Mouse (Mus musculus): ENCODE results near the gene Zbtb4. TPM values are rescaled to one million over a fixed set of nuclear protein-coding genes. Genes with fewer than 3 reads are reported as not detected.

Gene Zbtb4
- total and polyA plus RNA-seq, 2 experiments from 2014 or later, result 2.9 to 21.2 TPM

DNA sequence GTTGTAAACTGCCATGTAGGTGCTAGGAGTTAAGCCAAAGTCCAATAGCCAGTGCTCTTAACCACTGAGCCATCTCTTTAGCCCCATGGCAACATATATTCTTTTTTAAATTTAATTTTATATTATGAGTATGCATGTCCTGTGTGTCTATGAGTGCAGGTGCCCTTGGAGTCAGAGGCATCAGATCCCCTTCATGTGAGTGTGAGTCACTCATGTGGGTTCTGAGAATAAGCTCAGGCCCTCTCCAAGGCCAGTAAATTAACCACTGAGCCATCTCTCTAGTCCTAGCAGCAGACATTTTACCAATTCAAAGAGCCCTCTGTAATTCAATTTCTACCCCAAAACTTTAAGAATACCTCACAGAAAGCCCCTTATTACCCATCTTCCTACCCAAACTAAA, 13.0 kb upstream of the Zbtb4 start:
- ATAC-seq (ENCODE audit: insufficient read depth, low read depth) (no peak), DNase-seq (ENCODE audit: low spot score) (no peak)
- no peak overlapping the region for H3K4me2 ChIP-seq (ENCODE audit: low read depth, low read length)
- peaks cover 31% of the 10 kb centered on the region for H3K4me1 ChIP-seq (ENCODE audit: control insufficient read depth, insufficient read depth)
- no peak overlapping the region for H3K9ac ChIP-seq (replicated peaks; ENCODE audit: low read depth, low read length)
- no peaks in the 10 kb centered on the region for H3K27me3 ChIP-seq (ENCODE audit: control insufficient read depth, insufficient read depth, low read length)
- H3K9me3 ChIP-seq (replicated peaks; ENCODE audit: control insufficient read depth, low read length), result no peaks in the 10 kb centered on the region
- 0 out of 2 replicates have a peak, but pooled peaks cover 7% of the 10 kb centered on the region for H3K36me3 ChIP-seq (replicated peaks; ENCODE audit: control insufficient read depth, insufficient read depth, low read length)
- 0 out of 2 replicates have a peak overlapping the region, but pooled peaks have one; percentile 9 for H3K27ac ChIP-seq (ENCODE audit: low read depth)
- H3K4me3 ChIP-seq (ENCODE audit: low read depth, low read length), result no peak overlapping the region
- no peak for TF ChIP-seq EP300 (IDR thresholded peaks at IDR 0.05; ENCODE audit: low read depth)
- no peak for TF ChIP-seq CTCF (IDR thresholded peaks at IDR 0.05; ENCODE audit: low read depth)

DNA sequence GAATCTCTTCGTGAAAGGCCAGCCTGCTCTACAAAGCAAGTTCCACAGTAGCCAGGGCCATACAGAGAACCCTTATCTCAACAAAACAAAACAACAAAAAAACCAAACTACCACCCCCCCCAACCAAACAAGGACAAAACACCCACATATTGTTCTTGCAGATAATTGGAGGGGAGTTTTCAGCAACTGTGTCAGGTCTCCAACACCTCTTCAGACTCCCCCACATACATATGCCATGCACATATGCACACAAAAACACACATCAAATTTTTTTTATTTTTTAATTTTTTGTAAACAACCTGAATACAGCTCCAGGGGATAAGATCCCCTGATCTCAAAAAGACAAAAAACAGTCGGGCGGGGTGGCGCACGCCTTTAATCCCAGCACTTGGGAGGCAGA, 11.5 kb upstream of the Zbtb4 start:
- H3K9ac ChIP-seq (replicated peaks; ENCODE audit: low read depth, low read length), result no peak overlapping the region
- TF ChIP-seq EP300 (IDR thresholded peaks at IDR 0.05; ENCODE audit: low read depth) (no peak), CTCF (IDR thresholded peaks at IDR 0.05; ENCODE audit: low read depth) (no peak)
- no peak overlapping the region for H3K27ac ChIP-seq (ENCODE audit: low read depth)
- H3K4me2 ChIP-seq (ENCODE audit: low read depth, low read length), result no peak overlapping the region
- ATAC-seq (ENCODE audit: insufficient read depth, low read depth) (no peak), DNase-seq (ENCODE audit: low spot score) (no peak)
- H3K36me3 ChIP-seq (replicated peaks; ENCODE audit: control insufficient read depth, insufficient read depth, low read length), result no peaks in the 10 kb centered on the region
- H3K4me1 ChIP-seq (ENCODE audit: control insufficient read depth, insufficient read depth), result peaks cover 31% of the 10 kb centered on the region
- no peak overlapping the region for H3K4me3 ChIP-seq (ENCODE audit: low read depth, low read length)
- H3K27me3 ChIP-seq (ENCODE audit: control insufficient read depth, insufficient read depth, low read length), result no peaks in the 10 kb centered on the region
- no peaks in the 10 kb centered on the region for H3K9me3 ChIP-seq (replicated peaks; ENCODE audit: control insufficient read depth, low read length)
- 78% methylated on average over 5 of the region's 5 CpGs for WGBS

DNA sequence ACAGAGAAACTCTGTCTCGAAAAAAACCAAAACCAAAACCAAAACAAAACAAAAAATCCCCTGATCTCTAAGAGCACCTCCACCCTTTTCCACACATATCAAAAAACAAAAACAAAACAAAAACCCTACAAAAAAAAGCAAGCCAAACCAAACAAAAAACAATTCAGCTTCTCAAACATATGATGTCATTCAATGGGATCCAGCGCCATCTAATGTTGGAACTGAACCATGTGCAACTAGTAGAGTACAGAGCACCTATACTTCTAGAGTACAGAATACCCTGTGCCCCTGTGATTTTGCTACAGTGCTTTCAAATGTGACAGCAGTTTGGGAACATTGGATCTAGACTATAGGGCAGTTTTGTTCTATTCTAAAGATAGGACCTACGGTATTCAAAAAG, 11.0 kb upstream of the Zbtb4 start:
- H3K27ac ChIP-seq (ENCODE audit: low read depth), result no peak overlapping the region
- peak; percentile 71 for DNase-seq (ENCODE audit: low spot score)
- no peak overlapping the region for H3K9ac ChIP-seq (replicated peaks; ENCODE audit: low read depth, low read length)
- no peaks in the 10 kb centered on the region for H3K27me3 ChIP-seq (ENCODE audit: control insufficient read depth, insufficient read depth, low read length)
- peaks cover 34% of the 10 kb centered on the region for H3K4me1 ChIP-seq (ENCODE audit: control insufficient read depth, insufficient read depth)
- no peaks in the 10 kb centered on the region for H3K9me3 ChIP-seq (replicated peaks; ENCODE audit: control insufficient read depth, low read length)
- WGBS, result 47% methylated on average over 3 of the region's 3 CpGs
- no peak overlapping the region for H3K4me2 ChIP-seq (ENCODE audit: low read depth, low read length)
- H3K36me3 ChIP-seq (replicated peaks; ENCODE audit: control insufficient read depth, insufficient read depth, low read length), result no peaks in the 10 kb centered on the region
- no peak for ATAC-seq (ENCODE audit: insufficient read depth, low read depth)
- H3K4me3 ChIP-seq (ENCODE audit: low read depth, low read length), result no peak overlapping the region
- TF ChIP-seq CTCF (IDR thresholded peaks at IDR 0.05; ENCODE audit: low read depth), result peak; percentile 74
- no peak for TF ChIP-seq EP300 (IDR thresholded peaks at IDR 0.05; ENCODE audit: low read depth)

DNA sequence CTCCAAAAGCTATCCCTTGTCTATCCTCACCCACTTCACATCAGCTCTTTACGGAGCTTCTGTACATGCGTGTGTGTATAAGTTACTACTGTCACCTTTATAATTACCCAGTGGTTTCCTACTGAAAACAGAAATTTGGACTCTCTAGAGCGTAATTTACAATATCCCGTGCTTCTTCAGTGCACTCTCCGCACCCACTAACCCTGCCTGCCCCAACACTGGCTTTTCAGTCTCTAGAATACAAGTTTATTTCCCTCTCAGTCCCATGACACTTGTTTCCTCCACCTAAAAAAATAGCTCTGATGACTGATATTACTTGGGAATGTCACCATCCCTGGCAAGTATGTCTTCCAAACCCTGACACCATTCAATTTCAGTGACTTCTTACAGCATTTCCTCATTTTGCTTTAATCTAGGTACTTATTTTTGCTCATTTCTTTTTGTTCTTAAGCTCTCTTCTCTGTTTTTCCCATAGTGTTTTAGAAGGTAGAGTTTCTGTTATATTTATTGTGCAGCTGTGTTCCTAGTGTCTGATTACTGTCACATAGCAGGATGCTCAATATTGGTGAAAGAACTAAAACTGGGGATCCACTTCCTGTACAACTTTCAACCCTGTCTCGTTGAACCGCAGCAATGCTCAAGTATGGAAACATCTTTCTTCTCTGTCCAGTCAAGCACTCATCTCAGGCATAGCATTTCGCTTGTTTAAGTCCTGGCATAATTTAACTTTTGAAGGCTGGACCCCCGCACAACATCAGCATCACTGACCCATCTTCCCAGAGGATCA, 8.2 kb upstream of the Zbtb4 start:
- H3K4me3 ChIP-seq (ENCODE audit: low read depth, low read length), result peak overlapping the region; percentile 61
- H3K9me3 ChIP-seq (replicated peaks; ENCODE audit: control insufficient read depth, low read length), result no peaks in the 10 kb centered on the region
- TF ChIP-seq EP300 (IDR thresholded peaks at IDR 0.05; ENCODE audit: low read depth) (no peak), CTCF (IDR thresholded peaks at IDR 0.05; ENCODE audit: low read depth) (no peak)
- ATAC-seq (ENCODE audit: insufficient read depth, low read depth) (no peak), DNase-seq (ENCODE audit: low spot score) (no peak)
- H3K27me3 ChIP-seq (ENCODE audit: control insufficient read depth, insufficient read depth, low read length), result no peaks in the 10 kb centered on the region
- peaks cover 29% of the 10 kb centered on the region for H3K4me1 ChIP-seq (ENCODE audit: control insufficient read depth, insufficient read depth)
- WGBS, result 39% methylated on average over 9 of the region's 9 CpGs
- H3K36me3 ChIP-seq (replicated peaks; ENCODE audit: control insufficient read depth, insufficient read depth, low read length), result no peaks in the 10 kb centered on the region
- peak overlapping the region; percentile 98 for H3K27ac ChIP-seq (ENCODE audit: low read depth)
- H3K9ac ChIP-seq (replicated peaks; ENCODE audit: low read depth, low read length), result peak overlapping the region; percentile 74
- peak overlapping the region; percentile 78 for H3K4me2 ChIP-seq (ENCODE audit: low read depth, low read length)

DNA sequence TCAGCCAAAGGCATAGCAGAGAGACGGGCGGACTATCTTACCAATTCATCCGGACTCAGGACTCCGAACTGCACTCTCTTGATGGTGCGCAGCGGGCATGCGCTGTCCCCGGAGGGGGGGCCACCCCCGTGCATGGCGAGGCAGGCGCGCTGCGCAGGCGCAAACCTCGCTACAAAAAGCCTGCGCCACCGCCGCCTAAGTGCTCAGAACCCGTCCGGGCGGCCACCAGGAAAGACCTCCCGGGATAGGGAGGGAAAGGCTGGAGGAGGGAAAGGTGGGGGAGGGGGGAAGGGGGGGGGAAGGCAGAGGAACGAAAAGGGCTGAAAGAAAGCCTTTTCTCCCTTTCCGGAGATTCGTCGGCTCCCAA, 7.6 kb upstream of the Zbtb4 start:
- Histone ChIP-seq H3K27ac (ENCODE audit: low read depth) (peak overlapping the region; percentile 98), H3K36me3 (replicated peaks; ENCODE audit: control insufficient read depth, insufficient read depth, low read length) (no peaks in the 10 kb centered on the region), H3K9me3 (replicated peaks; ENCODE audit: control insufficient read depth, low read length) (no peaks in the 10 kb centered on the region), H3K4me2 (ENCODE audit: low read depth, low read length) (peak overlapping the region; percentile 78), H3K4me1 (ENCODE audit: control insufficient read depth, insufficient read depth) (peaks cover 28% of the 10 kb centered on the region), H3K9ac (replicated peaks; ENCODE audit: low read depth, low read length) (peak overlapping the region; percentile 74), H3K27me3 (ENCODE audit: control insufficient read depth, insufficient read depth, low read length) (no peaks in the 10 kb centered on the region), H3K4me3 (ENCODE audit: low read depth, low read length) (peak overlapping the region; percentile 61)
- TF ChIP-seq EP300 (IDR thresholded peaks at IDR 0.05; ENCODE audit: low read depth) (no peak), CTCF (IDR thresholded peaks at IDR 0.05; ENCODE audit: low read depth) (no peak)
- WGBS, result under 1% methylated on average over 26 of the region's 26 CpGs
- ATAC-seq (ENCODE audit: insufficient read depth, low read depth) (peak; percentile 84), DNase-seq (ENCODE audit: low spot score) (peak; percentile 92)

All from heart, postnatal 0 days (tissue).